Mouse (Mus musculus) heart, embryonic 13.5 days (tissue): ENCODE data around the gene Rrp12. TPM values are rescaled to one million over a fixed set of nuclear protein-coding genes. Genes with fewer than 3 reads are reported as not detected.
A peak's percentile ranks its signal among the peaks of the same experiment; 100 is the strongest.
"Not testable (repeated sequence)": the region's sequence is repeated elsewhere in the genome, so short reads cannot be mapped to it uniquely, and the experiment has no call there.

ENCODE experiments used
- ATAC-seq: fragments of 200-750 bp; cut with Nextera tagmentation; 2 replicates; pipeline ENCODE4 v1.8.0; 2017; ENCODE audit warnings: moderate TSS enrichment; ENCODE audit not compliant: insufficient number of reproducible peaks, low FRiP score, low TSS enrichment; ENCODE audit errors: extremely low read depth
- H3K27ac ChIP-seq: fragments of 300-500 bp; sonication (generic); replicated peaks from 2 replicates; pipeline ENCODE4 v1.5.1; 2015; ENCODE audit warnings: moderate library complexity, mild to moderate bottlenecking, inconsistent platforms
- H3K27me3 ChIP-seq: fragments of 300-500 bp; sonication (generic); replicated peaks from 2 replicates; pipeline ENCODE4 v1.6.1; 2015; ENCODE audit warnings: mild to moderate bottlenecking, inconsistent platforms
- H3K36me3 ChIP-seq: fragments of 300-500 bp; sonication (generic); 2 replicates; pipeline ENCODE4 v1.6.1; 2015; ENCODE audit warnings: mild to moderate bottlenecking, inconsistent platforms
- H3K4me1 ChIP-seq: fragments of 300-500 bp; sonication (generic); 2 replicates; pipeline ENCODE4 v1.6.1; 2015; ENCODE audit warnings: inconsistent platforms
- H3K4me2 ChIP-seq: fragments of 300-500 bp; sonication (generic); 2 replicates; pipeline ENCODE4 v1.6.1; 2015; ENCODE audit warnings: inconsistent platforms, mild to moderate bottlenecking, moderate library complexity
- H3K4me3 ChIP-seq: fragments of 300-500 bp; sonication (generic); 2 replicates; pipeline ENCODE4 v1.5.1; 2015; ENCODE audit warnings: moderate library complexity, mild to moderate bottlenecking, inconsistent platforms
- H3K9ac ChIP-seq: fragments of 300-500 bp; sonication (generic); 2 replicates; pipeline ENCODE4 v1.6.1; 2015; ENCODE audit warnings: inconsistent platforms, mild to moderate bottlenecking, moderate library complexity
- H3K9me3 ChIP-seq: fragments of 300-500 bp; sonication (generic); 2 replicates; pipeline ENCODE4 v1.6.1; 2016; ENCODE audit warnings: inconsistent platforms
- WGBS: fragments of 180-500 bp; shearing (Covaris S2); methylation state at CpG from one replicate; pipeline ENCODE4 v1.1.7; 2015; ENCODE audit warnings: mixed read lengths; 5-methylcytosine and 5-hydroxymethylcytosine counted together
- polyA plus RNA-seq: library from polyadenylated mRNA; unstranded; fragments of >200 nt; fragmentation: Nextera tagmentation; extraction: Ambion mirVana; gene quantifications from 2 replicates; pipeline ENCODE4 v1.2.1, GENCODE M21; 2015

Rrp12 gene
- polyA plus RNA-seq, 1 experiment from 2014 or later, result 11.8 TPM

DNA sequence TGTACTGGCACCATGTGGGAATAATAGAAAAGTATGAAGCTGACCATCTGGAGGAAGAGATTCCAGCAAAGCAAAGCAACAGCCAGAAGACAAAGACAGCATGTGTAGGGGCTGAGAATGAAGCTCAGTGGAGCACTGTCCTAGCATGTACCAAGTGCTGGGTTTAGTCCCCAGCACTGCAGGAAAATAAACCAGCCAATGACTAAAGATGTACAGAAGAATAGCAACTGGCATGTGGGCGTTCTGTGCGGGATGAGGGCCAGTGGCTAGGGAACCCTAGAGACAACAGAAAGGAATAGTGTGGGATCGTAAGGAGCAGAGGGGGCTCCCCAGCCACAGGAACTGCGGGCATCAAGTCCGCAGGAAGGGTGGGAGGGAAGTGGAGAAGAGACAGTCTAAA is 26.7 kb downstream of the Rrp12 start:
- no peak overlapping the region for H3K9ac ChIP-seq
- H3K36me3 ChIP-seq, result peaks cover 94% of the 10 kb centered on the region
- no peak overlapping the region for H3K4me3 ChIP-seq
- H3K9me3 ChIP-seq, result no peaks in the 10 kb centered on the region
- WGBS, result 92% methylated on average over 5 of the region's 5 CpGs
- H3K27ac ChIP-seq, result no peak overlapping the region
- no peaks in the 10 kb centered on the region for H3K4me1 ChIP-seq
- no peak for ATAC-seq
- H3K4me2 ChIP-seq, result no peak overlapping the region
- no peaks in the 10 kb centered on the region for H3K27me3 ChIP-seq

DNA sequence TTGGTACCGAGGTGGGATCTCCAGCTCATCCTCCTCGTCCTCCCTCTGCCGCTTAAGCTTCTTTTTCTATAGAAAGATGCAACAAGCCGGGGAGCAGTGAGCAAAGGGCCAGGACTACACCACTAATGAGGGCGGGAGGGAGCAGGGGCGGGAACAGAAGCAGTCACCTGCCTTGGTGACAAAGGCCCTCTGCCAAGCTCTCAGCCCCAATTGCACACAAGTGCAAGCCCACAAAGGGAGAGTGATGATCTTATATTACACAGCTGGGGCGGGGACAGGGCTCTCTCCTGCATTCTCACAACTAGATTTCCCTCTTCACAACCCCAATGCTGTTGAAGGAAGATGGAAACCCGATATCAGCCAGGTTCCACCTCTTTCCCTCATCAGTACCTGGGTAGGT is 29.3 kb downstream of the Rrp12 start:
- 92% methylated on average over 8 of the region's 8 CpGs for WGBS
- no peak overlapping the region for H3K4me3 ChIP-seq
- H3K4me1 ChIP-seq, result no peaks in the 10 kb centered on the region
- no peak for ATAC-seq
- no peaks in the 10 kb centered on the region for H3K9me3 ChIP-seq
- peaks cover 95% of the 10 kb centered on the region for H3K36me3 ChIP-seq
- H3K4me2 ChIP-seq, result no peak overlapping the region
- no peak overlapping the region for H3K27ac ChIP-seq
- no peaks in the 10 kb centered on the region for H3K27me3 ChIP-seq
- H3K9ac ChIP-seq, result no peak overlapping the region

DNA sequence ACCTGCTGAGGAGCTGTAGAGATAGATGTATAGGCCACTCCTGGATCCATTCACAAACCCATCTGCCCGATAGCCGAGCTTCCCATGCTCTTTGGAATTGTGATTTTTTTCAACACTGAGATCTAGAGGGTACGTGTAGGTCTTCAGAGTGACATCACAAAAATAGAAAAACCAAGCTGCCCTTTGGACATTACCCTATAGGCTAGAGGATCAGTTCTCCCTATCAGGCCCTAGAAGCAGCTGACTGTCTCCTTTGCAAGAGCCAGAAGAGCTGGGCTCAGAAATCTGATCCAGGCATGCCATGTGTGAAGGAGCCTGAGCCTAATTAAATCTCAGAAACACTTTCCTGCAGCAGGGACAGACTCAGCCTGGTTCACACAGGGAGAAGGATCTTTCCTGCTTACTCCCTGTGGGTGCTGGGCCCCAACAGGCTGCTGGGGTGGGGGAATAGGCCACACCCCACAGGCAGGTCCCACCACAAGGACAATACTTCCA is 38.1 kb downstream of the Rrp12 start:
- no peaks in the 10 kb centered on the region for H3K9me3 ChIP-seq
- H3K4me1 ChIP-seq, result peaks cover 12% of the 10 kb centered on the region; the same call in 1 of the 2 replicates
- WGBS, result 67% methylated on average over 3 of the region's 3 CpGs
- no peak overlapping the region for H3K27ac ChIP-seq
- no peak overlapping the region for H3K4me2 ChIP-seq
- no peak for ATAC-seq
- H3K27me3 ChIP-seq, result no peaks in the 10 kb centered on the region
- peaks cover 17% of the 10 kb centered on the region for H3K36me3 ChIP-seq
- no peak overlapping the region for H3K9ac ChIP-seq
- no peak overlapping the region for H3K4me3 ChIP-seq

DNA sequence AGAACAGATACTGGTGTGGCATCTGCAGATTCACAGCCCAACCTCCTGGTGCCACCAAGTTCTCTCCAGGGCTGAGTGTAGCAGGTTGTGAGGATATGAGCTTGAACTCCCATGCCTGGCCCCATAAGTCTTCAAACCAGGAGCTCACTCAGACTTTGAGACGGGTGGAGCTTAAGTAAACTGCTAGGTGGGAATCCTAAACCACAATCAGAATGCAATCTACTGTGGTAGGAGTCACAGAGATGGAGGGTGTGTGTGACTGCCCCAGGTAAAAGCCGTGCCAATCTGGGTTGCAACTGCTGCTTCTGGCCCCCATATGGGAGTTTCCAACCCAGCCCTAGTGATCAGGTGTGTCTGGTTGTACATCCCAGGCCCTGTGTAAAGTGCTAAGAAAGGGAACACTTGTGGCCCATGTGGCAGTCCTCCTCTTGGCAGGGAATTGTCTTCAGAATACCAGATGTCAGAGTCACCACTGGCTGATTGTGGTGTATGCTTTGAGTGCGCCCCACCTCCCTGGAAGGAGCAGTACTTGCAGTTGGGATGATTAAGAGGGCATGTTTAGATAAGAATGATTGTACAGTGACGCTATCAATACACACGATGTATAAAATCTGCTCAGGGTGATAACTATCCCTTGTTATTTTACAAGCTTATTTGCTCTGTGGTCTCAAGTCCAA is 38.7 kb downstream of the Rrp12 start:
- Histone ChIP-seq H3K4me3 (no peak overlapping the region), H3K4me1 (peaks cover 12% of the 10 kb centered on the region; the same call in 1 of the 2 replicates), H3K27me3 (no peaks in the 10 kb centered on the region), H3K9ac (no peak overlapping the region), H3K4me2 (no peak overlapping the region), H3K27ac (no peak overlapping the region), H3K9me3 (no peaks in the 10 kb centered on the region), H3K36me3 (peaks cover 11% of the 10 kb centered on the region)
- ATAC-seq, result no peak
- WGBS, result 60% methylated on average over 5 of the region's 5 CpGs

DNA sequence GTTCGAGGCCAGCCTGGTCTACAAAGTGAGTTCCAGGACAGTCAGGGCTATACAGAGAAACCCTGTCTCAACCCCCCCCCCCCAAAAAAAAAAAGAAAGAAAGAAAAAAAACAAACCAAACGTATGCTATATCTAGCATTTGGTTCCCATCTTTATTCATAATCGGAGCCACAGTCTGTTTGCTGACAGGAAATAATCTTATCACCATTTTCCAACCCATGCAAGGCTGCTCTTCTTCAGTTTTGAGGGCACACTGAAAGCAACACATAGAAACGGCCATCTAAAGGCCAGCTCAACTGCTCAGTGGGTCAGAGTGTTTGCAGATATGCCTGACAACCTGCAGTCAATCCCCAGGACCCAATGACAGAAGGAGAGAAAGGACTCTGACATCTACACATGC is 43.5 kb downstream of the Rrp12 start:
- ATAC-seq, result no peak
- H3K36me3 ChIP-seq, result no peaks in the 10 kb centered on the region
- WGBS, result 61% methylated on average over 4 of the region's 4 CpGs
- no peak overlapping the region for H3K9ac ChIP-seq
- H3K4me2 ChIP-seq, result no peak overlapping the region
- H3K9me3 ChIP-seq, result no peaks in the 10 kb centered on the region
- no peaks in the 10 kb centered on the region for H3K27me3 ChIP-seq
- H3K4me3 ChIP-seq, result no peak overlapping the region
- H3K4me1 ChIP-seq, result peaks cover 8% of the 10 kb centered on the region; the same call in 1 of the 2 replicates
- no peak overlapping the region for H3K27ac ChIP-seq

DNA sequence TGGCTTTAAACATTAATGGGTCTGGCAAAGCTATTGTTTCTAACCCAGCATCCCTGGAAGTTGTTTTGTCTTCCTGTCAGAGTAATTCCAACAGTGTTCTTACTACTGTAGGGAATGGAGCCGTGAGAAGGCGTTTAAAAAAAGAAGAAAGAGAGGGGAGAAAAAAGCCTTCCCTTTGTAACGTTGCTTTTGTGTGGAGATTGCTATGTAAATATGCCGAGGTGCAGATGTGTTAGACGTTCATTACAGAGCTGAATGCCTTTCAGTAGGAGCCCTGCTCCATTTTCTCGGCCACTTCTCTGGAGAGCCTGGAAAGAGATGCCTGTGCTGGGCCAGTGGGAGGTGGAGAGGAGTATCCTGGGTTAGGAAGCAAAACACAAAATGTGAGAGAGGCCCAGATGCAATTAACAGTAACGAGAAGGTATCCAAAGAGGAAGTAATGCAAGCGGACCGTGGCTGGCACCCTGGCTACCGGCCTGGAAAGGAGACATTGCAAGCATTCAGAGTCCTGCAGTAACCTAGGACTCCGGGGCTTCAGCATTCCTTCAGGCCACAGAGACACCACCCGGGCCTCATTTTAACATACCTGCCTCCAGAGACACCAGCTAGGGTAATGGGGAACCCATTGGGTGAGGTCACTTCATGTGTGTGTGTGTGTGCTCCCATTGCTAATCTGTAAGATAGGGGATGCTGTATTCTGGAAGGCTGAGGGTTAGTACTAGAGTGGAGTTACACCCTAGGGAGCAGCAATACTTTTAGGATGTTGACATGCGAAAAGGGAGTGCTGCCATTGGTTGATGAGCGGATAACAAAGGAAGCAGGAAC is 45.0 kb downstream of the Rrp12 start:
- no peak overlapping the region for H3K27ac ChIP-seq
- no peak for ATAC-seq
- 33% methylated on average over 14 of the region's 14 CpGs for WGBS

DNA sequence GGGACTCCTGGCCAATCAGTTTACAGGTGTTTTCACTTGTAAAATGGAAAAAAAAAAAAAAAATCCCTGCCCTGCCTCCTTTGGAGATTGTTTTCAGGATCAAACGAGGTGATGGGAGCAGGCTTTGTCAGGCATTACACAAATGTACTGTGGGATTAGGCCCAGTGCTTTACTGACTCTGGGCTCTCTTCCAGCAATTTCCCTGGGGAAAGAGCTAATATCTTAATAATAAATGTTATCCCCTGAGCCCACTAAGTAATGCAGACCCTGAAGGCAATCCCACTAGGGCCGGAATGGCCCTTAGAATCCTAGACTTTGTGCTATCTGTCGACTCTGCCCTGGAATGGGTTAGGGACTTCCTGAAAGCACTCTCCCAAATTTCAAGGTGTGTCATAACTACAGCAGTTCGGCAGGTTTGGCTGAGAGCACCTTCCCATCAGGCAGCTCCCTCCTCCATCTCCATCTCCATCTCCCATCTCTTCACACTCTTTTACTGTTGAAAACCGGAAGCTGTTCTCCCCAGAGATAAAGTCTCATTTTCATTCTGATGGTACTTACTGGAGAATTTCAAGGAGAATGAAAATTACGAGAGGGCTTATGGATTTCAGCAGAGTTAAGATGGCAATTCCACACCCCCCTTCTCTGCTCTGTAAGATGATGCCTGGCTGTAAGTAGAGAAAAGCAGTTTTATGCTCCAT is 45.8 kb downstream of the Rrp12 start:
- Histone ChIP-seq H3K4me3 (no peak overlapping the region), H3K9me3 (no peaks in the 10 kb centered on the region), H3K9ac (no peak overlapping the region), H3K4me2 (no peak overlapping the region), H3K36me3 (no peaks in the 10 kb centered on the region), H3K27me3 (no peaks in the 10 kb centered on the region), H3K4me1 (peaks cover 13% of the 10 kb centered on the region), H3K27ac (no peak overlapping the region)
- no peak for ATAC-seq
- WGBS, result 45% methylated on average over 6 of the region's 6 CpGs

More for the DNA sequence above, 45.0 kb downstream of the Rrp12 start:
- Histone ChIP-seq H3K9me3 (no peaks in the 10 kb centered on the region), H3K27me3 (no peaks in the 10 kb centered on the region), H3K4me1 (peaks cover 11% of the 10 kb centered on the region), H3K4me3 (no peak overlapping the region), H3K36me3 (no peaks in the 10 kb centered on the region), H3K9ac (no peak overlapping the region), H3K4me2 (no peak overlapping the region)

DNA sequence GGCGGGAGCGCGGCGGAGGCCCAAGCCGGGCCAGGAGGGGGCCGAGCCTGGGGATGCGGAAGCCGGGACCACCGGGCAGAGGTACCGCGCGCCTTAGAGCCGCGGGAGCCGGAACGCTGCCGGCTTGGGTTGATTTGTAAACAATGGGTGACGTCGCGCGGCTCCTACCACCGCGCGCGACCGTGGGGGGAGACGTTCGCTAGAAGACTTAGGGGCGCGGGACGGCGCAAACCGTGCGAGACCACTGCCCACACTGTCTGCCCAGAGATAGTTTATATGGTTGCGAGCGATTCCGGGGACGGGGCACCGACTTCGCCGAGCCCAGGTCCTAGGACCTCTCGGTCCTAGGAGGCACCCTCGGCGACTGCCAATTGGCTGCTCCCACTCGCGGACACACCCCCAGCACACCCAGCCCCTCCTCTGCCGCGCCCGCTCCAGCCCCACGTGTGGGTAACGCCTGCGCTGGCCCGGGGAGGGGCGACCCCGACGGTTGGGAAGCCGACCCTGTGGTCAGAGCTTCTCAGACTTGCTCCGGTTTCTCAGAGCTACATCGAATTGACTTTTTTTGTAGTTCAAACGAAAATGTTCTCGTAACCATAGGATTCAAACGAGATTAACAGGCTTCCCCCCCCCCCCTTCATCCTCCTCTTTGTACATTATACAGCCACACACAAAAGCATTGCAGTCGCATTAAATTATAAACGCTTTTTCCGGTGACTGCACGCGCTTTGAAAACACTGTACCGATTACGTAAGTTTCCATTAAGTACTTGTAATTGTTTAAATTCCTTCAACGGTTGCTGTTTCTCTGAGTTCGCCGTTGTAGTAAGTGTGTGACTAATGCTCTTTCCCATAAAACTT is 47.8 kb downstream of the Rrp12 start, which contains the start of gene Frat2:
Frat2 (minus strand) TSS at position 141 of the 860 bp plus-strand sequence.
- H3K4me3 ChIP-seq, result peak within 1 kb of the TSS; percentile 83
- no peaks in the 10 kb centered on the region for H3K36me3 ChIP-seq
- peak; percentile 92 for ATAC-seq
- no peaks in the 10 kb centered on the region for H3K9me3 ChIP-seq
- peak within 1 kb of the TSS; percentile 92 for H3K4me2 ChIP-seq
- WGBS, result under 1% methylated on average over 72 of the region's 72 CpGs
- peak within 1 kb of the TSS; percentile 85 for H3K9ac ChIP-seq
- H3K27ac ChIP-seq, result peak within 1 kb of the TSS; percentile 81
- H3K4me1 ChIP-seq, result peaks cover 13% of the 10 kb centered on the region
- H3K27me3 ChIP-seq, result no peaks in the 10 kb centered on the region

DNA sequence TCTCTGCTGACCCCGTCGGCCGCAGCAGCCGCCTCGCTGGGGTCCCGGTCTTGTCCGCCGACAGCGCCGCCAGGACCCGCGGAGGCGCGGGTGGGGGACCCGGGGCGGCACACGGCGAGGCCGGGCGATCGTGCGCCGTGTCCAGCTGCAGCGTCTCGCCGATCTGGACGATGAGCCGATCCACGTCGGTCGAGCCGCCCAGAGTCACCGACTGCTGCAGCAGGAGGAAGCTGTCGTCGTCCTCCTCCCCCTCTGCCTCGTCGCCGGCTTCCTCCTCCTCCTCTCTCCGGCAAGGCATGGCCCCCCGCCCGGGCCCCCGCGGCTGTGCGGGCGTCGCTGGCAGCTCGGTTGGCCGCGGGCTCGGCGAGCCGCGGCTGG is 48.4 kb downstream of the Rrp12 start:
- Histone ChIP-seq H3K9ac (peak overlapping the region; percentile 85), H3K4me1 (peaks cover 13% of the 10 kb centered on the region), H3K4me2 (peak overlapping the region; percentile 92), H3K4me3 (peak overlapping the region; percentile 83), H3K27ac (peak overlapping the region; percentile 81)
- ATAC-seq, result peak; percentile 20
- not testable (repeated sequence) for H3K27me3 ChIP-seq, H3K36me3 ChIP-seq, H3K9me3 ChIP-seq
- WGBS, result under 1% methylated on average over 48 of the region's 53 CpGs

DNA sequence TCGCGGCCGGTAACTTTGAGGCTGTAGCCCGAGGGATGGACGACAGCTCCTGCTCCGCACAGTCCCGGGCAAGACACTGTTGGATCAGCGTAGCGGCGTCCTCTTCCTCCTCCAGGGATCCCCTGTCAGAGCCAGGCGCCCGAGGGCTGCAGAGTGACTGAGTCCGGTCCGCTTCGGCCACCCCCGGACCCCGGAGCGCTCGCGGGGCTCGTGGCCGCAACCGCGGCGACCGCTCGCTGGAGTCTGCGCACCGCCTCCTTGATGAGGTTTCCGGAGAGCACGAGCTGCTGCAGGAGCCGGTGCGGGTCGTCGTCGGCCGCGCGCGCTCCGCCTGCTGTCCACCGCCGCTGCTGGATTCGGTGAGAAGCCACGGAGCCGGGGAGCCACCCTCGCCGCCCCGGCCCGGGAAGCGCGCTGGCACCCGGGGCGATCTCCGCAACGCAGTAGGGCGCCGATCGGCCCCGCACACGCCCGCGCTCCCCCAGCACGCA is 48.8 kb downstream of the Rrp12 start:
- peak; percentile 23; the same call in 1 of the 2 replicates for ATAC-seq

More for the DNA sequence above, 48.8 kb downstream of the Rrp12 start:
- Histone ChIP-seq H3K9ac (peak overlapping the region; percentile 85), H3K9me3 (no peaks in the 10 kb centered on the region), H3K27ac (peak overlapping the region; percentile 81), H3K4me1 (peaks cover 13% of the 10 kb centered on the region), H3K36me3 (no peaks in the 10 kb centered on the region), H3K4me3 (peak overlapping the region; percentile 83), H3K4me2 (peak overlapping the region; percentile 92), H3K27me3 (no peaks in the 10 kb centered on the region)
- WGBS, result under 1% methylated on average over 60 of the region's 64 CpGs
